Mouse (Mus musculus): ENCODE results near the gene Ctdsp1.

GRCm38 (mm10) chr1:74394311-74394710 lies 3.0 kb downstream of the Ctdsp1 start:
- TF ChIP-seq CTCF (IDR thresholded peaks at IDR 0.05; ENCODE audit: low read depth, low read length), result no peak
- no peak for TF ChIP-seq POLR2A (IDR thresholded peaks at IDR 0.05; ENCODE audit: extremely low read depth, insufficient read depth, low read length)

Measured in liver, adult 2 months (tissue).